Mouse (Mus musculus): Measurements from ENCODE around the gene Gopc.

DNA sequence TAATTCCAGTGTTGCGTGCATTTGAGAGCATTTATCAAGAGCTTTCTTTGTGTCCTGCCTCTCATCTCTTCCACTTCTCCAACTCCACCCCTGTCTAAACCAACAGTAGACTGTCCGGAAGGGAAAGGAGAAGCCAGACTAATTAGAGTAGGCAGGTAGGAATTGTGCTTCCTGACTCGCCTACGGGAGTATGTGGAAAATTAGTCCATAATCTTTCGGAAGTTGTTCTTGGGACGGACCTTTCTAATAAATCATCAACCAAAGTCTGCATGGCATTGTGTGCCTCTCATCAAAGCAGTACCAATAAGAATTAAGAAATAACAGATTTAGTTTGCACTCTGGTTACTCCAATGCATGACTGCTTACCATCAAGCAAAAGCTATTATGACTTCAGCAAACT is 1.1 kb upstream of the Gopc start:
- TF ChIP-seq POLR2A (IDR thresholded peaks at IDR 0.05; ENCODE audit: low read depth, low read length) (no peak), CTCF (conservative IDR thresholded peaks at IDR 0.05; ENCODE audit: insufficient read depth, insufficient read length, low read depth, low read length) (no peak)
